Mouse (Mus musculus) neural tube, embryonic 14.5 days (tissue): ENCODE data around the gene Bcl3. TPM values are rescaled to one million over a fixed set of nuclear protein-coding genes. Genes with fewer than 3 reads are reported as not detected.

Source experiments
- ATAC-seq: fragments of 200-750 bp; cut with Nextera tagmentation; 2 replicates; pipeline ENCODE4 v1.8.0; 2017; ENCODE audit warnings: low read depth, mild to moderate bottlenecking, moderate TSS enrichment, moderate library complexity
- H3K27ac ChIP-seq: fragments of 300-500 bp; sonication (generic); 2 replicates; pipeline ENCODE4 v1.5.1; 2014; ENCODE audit warnings: low read depth, mild to moderate bottlenecking, control low read depth, low read length, moderate library complexity, mixed read lengths
- H3K27me3 ChIP-seq: fragments of 300-500 bp; sonication (generic); 2 replicates; pipeline ENCODE4 v1.6.1; 2014; ENCODE audit warnings: low read length; ENCODE audit not compliant: control insufficient read depth, insufficient read depth
- H3K36me3 ChIP-seq: fragments of 300-500 bp; sonication (generic); 2 replicates; pipeline ENCODE4 v1.6.1; 2014; ENCODE audit warnings: low read length, mixed read lengths; ENCODE audit not compliant: control insufficient read depth, insufficient read depth
- H3K4me1 ChIP-seq: fragments of 300-500 bp; sonication (generic); 2 replicates; pipeline ENCODE4 v1.6.1; 2014; ENCODE audit warnings: low read length; ENCODE audit not compliant: control insufficient read depth, insufficient read depth
- H3K4me2 ChIP-seq: fragments of 300-500 bp; sonication (generic); 2 replicates; pipeline ENCODE4 v1.6.1; 2014; ENCODE audit warnings: mild to moderate bottlenecking, low read depth, low read length, control low read depth
- H3K4me3 ChIP-seq: fragments of 300-500 bp; sonication (generic); 2 replicates; pipeline ENCODE4 v1.5.1; 2014; ENCODE audit warnings: low read depth, low read length, control low read depth, mixed read lengths
- H3K9ac ChIP-seq: fragments of 300-500 bp; sonication (generic); replicated peaks from 2 replicates; pipeline ENCODE4 v1.6.1; 2014; ENCODE audit warnings: low read depth, mild to moderate bottlenecking, control low read depth, low read length, mixed read lengths
- H3K9me3 ChIP-seq: fragments of 300-500 bp; sonication (generic); 2 replicates; pipeline ENCODE4 v1.6.1; 2016; ENCODE audit warnings: low read length; ENCODE audit not compliant: control insufficient read depth
- WGBS: fragments of 180-500 bp; shearing (Covaris S2); extraction: QIAGEN DNeasy Blood & Tissue Kit; methylation state at CpG from one replicate; pipeline ENCODE4 v1.1.7; 2014; 5-methylcytosine and 5-hydroxymethylcytosine counted together
- polyA plus RNA-seq: library from polyadenylated mRNA; unstranded; fragments of >200 nt; fragmentation: Nextera tagmentation; extraction: Ambion mirVana; gene quantifications from 2 replicates; pipeline ENCODE4 v1.2.1, GENCODE M21; 2014

Bcl3 gene
- polyA plus RNA-seq, 1 experiment from 2014 or later: 0.24 TPM

DNA sequence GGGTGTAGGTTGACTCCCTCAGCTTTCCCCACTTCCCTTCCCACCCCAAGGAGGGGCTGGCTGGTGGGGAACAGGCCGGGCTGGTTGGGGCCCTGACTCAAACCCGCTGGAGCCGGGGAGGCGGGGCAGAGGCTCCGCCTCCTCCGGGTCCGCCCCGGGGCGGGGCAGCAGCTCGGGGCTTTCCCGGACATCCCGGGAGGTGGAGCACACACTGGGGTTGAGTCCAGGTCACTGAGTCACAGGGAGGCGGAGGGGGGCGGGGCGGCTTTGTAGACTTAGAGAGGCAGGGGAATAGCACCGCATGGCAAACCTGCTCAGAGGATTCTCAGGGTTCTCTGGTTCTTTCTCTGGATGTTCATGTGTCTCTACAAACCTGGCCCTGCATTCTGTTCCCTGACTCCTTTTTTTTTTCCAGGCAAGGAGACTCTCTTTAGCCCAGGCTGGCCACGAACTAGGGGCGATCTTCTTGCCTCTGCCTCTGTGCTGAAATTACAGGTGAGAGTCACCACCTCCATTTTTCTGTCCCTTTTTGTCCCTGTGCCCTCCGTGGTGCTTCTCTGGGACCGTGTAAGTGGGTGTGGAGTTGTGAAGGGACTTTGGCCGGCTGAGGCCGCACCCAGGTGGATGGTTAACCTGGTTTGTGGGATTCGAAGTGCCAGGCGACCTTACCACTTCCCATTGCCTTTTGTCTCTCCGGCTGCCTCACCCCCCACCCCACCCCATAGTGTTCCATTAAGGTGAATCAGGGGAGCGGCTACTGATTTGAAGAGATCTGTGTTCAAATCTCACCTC is 1.8 kb upstream of the Bcl3 start:
- no peak overlapping the region for H3K9ac ChIP-seq
- ATAC-seq: peak; percentile 28; the same call in 1 of the 2 replicates
- no peak overlapping the region for H3K27ac ChIP-seq
- no peak overlapping the region for H3K4me3 ChIP-seq
- H3K27me3 ChIP-seq: peaks cover 17% of the 10 kb centered on the region
- no peaks in the 10 kb centered on the region for H3K9me3 ChIP-seq
- no peak overlapping the region for H3K4me2 ChIP-seq
- no peaks in the 10 kb centered on the region for H3K36me3 ChIP-seq
- 24% methylated on average over 25 of the region's 26 CpGs for WGBS
- peaks cover 3% of the 10 kb centered on the region; the same call in 1 of the 2 replicates for H3K4me1 ChIP-seq

DNA sequence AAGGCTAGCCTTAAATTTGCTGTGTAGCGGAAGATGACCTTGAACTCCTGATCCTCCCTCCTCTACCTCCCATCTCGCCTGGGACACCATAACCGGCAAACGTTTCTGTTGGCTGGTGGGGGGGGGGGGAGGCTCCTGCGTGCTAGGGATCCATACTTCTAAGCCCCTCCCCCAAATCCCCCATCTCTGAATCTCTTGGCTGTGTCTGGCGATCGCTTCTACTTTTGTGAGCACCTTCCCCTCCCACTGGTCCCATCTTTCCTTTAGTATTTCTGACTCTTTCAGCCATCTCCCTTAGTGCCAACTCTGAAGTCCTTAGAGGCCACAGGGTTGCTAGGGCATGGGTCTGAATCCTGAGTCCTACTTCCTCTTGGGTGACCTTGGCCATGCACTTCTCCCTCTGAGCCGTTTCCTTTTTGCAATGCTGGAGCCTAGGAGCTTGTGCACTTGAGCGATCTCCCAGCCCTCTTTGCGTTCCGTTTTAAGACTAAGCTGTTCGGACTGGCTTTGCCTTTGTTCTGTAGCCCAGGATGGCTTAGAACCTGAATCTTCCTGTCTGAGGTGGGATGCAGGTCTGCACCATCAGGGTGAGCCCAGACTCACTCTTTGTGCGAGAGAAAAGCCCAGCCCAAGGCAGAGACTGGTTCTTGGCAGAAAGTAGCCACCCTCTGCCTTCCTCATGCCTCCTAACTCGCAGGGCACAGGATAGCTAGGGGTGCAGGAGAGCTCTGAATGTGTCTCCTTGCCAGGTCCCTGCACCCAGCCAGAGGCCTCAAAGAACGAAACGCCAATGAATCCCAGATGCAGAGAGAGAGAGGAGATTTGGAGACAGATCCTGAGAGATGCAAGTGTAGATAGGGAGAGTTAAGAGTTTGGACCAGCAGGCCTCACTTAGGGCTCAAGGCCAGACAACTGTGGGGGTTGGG is 949 bp upstream of the Bcl3 start:
- no peak overlapping the region for H3K9ac ChIP-seq
- H3K27me3 ChIP-seq: peaks cover 17% of the 10 kb centered on the region
- 25% methylated on average over 16 of the region's 16 CpGs for WGBS
- H3K4me3 ChIP-seq: no peak overlapping the region
- ATAC-seq: no peak
- no peak overlapping the region for H3K27ac ChIP-seq
- no peaks in the 10 kb centered on the region for H3K36me3 ChIP-seq
- no peak overlapping the region for H3K4me2 ChIP-seq
- no peaks in the 10 kb centered on the region for H3K9me3 ChIP-seq
- peaks cover 3% of the 10 kb centered on the region; the same call in 1 of the 2 replicates for H3K4me1 ChIP-seq

DNA sequence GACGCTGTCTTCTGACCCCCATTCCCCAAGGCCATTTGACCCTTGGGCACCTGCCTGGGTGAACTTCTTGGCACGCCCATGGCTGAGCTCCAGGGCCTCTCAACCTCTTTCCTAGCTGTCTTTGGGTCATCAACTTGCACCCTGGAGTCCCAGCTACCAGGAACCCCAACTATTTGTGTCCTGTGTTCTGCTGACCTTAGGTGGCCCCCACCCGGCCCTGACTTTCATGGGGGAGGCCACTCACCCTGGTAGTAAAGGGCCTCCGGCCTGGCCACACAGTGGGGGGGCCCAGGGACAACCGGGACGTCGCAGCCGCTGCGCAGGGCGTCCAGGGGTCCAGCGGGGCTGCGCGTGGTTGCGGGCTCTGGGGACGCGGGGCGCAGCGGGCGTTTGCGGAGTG is 377 bp downstream of the Bcl3 start:
- H3K9me3 ChIP-seq: no peaks in the 10 kb centered on the region
- WGBS: 6% methylated on average over 20 of the region's 20 CpGs
- H3K4me1 ChIP-seq: peaks cover 7% of the 10 kb centered on the region
- H3K4me2 ChIP-seq: peak overlapping the region; percentile 39
- no peak overlapping the region for H3K27ac ChIP-seq
- peak overlapping the region; percentile 41; the same call in 1 of the 2 replicates for H3K9ac ChIP-seq
- peaks cover 19% of the 10 kb centered on the region for H3K27me3 ChIP-seq
- ATAC-seq: no peak
- H3K4me3 ChIP-seq: peak overlapping the region; percentile 21
- H3K36me3 ChIP-seq: no peaks in the 10 kb centered on the region

DNA sequence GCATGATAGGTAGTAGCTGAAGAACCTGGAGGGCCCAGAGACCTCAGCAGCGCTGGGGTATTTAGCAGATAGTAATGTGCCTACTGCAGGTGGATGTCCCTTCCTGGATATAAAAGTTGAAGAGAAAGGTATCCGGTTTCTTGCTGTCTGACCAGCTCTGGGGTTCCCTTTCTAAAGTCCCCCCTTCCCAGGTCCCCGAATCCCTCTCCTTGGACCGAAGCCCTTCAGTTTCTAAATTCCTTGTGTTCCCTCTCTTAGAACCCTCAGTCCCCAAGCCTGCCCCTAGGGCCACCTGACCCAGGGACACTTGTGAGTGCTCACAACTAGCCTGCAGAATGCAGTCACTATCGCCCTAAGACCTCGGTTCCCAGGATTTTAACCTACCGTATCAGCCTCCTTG is 937 bp downstream of the Bcl3 start:
- H3K27me3 ChIP-seq: peaks cover 24% of the 10 kb centered on the region

DNA sequence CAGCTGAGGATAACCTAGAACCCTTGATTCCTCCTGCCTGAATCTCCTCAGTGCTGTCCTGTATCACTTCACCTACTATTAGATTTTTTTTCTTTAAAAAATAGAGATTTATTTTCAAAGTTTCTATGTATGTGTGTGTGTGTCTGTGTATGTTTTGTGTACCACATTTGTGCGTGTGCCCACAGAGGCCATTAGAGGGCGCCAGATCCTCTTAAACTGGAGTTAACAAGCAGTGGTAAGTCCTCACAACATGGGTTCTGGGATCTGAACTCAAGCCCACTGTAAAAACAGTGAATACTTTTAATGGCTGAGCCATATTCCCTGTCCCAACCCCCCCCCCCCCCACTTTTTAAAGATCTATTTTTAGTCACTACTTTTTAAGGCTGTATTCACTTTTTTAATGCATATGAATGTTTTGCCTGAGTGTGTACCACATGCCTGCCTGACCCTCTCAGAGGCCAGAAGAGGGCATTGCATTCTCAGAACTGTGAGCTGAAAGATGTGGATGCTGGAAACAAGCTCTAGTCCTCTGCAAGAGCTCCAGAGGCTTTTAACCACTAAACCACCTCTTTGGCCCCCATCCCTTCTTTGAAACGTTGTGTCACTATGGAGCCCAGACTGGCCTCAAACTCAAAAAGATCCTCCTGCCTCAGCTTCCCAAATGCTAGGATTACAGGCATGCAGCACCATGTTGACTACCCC is 2.1 kb downstream of the Bcl3 start:
- H3K27me3 ChIP-seq: peaks cover 27% of the 10 kb centered on the region
- 68% methylated on average over 3 of the region's 3 CpGs for WGBS
- H3K36me3 ChIP-seq: no peaks in the 10 kb centered on the region

More for the DNA sequence above, 937 bp downstream of the Bcl3 start:
- peaks cover 9% of the 10 kb centered on the region for H3K4me1 ChIP-seq
- H3K36me3 ChIP-seq: no peaks in the 10 kb centered on the region
- 64% methylated on average over 7 of the region's 7 CpGs for WGBS
- H3K4me2 ChIP-seq: no peak overlapping the region
- no peak overlapping the region for H3K4me3 ChIP-seq
- H3K27ac ChIP-seq: no peak overlapping the region
- H3K9ac ChIP-seq: no peak overlapping the region
- no peaks in the 10 kb centered on the region for H3K9me3 ChIP-seq
- no peak for ATAC-seq

DNA sequence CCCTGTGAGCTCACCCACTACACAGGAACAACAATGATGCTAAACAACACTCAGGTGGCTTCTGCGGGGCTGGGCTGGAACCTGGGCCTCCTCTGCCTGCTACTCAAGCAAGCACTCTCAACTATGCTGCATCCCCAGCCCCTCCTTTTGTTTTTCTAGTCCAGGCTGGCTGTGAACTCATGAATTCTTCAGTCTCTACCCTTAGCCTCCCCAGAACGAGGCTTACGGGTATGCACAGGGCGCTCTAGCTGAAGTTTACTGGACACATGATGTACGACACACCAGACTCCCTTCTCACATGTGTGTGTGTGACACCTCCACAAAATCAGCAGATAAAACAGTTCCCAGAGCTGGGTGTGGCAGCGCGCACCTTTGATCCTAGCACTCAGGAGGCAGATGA is 3.7 kb downstream of the Bcl3 start:
- Histone ChIP-seq H3K4me1 (peaks cover 14% of the 10 kb centered on the region), H3K4me3 (no peak overlapping the region), H3K27ac (no peak overlapping the region), H3K9ac (no peak overlapping the region), H3K4me2 (no peak overlapping the region), H3K9me3 (no peaks in the 10 kb centered on the region), H3K36me3 (no peaks in the 10 kb centered on the region), H3K27me3 (peaks cover 23% of the 10 kb centered on the region)
- WGBS: 85% methylated on average over 7 of the region's 7 CpGs
- no peak for ATAC-seq

More for the DNA sequence above, 2.1 kb downstream of the Bcl3 start:
- no peak overlapping the region for H3K27ac ChIP-seq
- no peak for ATAC-seq
- H3K9me3 ChIP-seq: no peaks in the 10 kb centered on the region
- H3K9ac ChIP-seq: no peak overlapping the region
- no peak overlapping the region for H3K4me2 ChIP-seq
- H3K4me3 ChIP-seq: no peak overlapping the region
- peaks cover 14% of the 10 kb centered on the region for H3K4me1 ChIP-seq

DNA sequence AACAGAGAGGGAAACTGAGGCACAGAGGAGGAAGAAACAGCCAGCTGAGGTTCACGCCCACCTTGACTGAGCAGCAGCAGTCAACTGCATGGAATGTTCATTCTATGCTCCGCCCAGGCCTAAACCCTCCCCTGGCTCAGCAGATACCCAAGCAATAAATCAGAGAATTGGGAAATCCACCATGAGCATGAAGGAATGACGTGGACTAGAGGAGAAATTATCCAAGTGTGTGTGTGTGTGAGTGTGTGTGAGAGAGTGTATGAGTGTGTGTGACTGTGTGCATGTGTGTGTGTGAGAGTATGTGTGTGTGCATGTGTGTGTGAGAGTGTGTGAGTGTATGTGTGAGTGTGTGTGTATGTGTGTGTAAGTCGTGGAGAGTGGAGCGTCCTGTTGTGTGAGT is 4.1 kb downstream of the Bcl3 start:
- Histone ChIP-seq H3K9me3 (no peaks in the 10 kb centered on the region), H3K4me3 (no peak overlapping the region), H3K27ac (no peak overlapping the region), H3K27me3 (peaks cover 23% of the 10 kb centered on the region), H3K4me2 (no peak overlapping the region), H3K9ac (no peak overlapping the region), H3K36me3 (no peaks in the 10 kb centered on the region), H3K4me1 (peaks cover 14% of the 10 kb centered on the region)
- WGBS: 74% methylated on average over 5 of the region's 5 CpGs
- no peak for ATAC-seq

DNA sequence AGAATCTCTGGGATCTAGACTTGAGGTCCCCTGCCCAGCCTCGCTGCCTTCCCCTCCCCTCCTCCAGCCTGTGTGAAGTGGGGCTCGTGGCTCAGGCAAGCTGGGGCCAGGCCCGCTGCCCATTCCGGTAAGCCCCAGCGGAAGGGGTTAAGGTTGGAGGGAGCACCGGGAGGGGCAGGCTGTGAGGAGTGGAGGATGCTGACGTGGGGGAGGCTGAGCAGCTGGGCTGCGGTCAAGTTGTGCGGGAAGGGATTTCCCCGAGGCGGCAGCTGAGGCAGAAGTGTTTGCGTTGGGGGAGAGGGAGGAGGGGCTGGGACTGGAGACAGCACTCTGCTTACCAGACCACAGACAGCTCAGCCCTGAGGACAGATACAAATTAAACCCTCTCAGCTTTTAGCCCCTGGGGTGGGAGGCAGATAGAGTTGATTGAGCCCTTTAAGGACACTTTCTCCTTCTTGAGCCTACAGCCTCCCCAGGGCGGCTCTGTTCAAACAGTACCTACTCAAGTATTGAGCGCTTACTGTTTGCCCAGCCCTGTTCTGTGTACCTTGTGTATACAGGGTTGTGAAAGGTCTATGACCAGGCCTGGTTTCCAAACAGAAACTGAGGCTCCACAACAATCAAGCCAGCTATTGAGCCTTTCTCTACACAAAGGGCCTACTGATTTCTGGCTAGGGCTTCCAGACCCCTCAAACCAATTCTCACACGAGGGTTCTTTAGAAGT is 5.0 kb downstream of the Bcl3 start:
- peak; percentile 42; the same call in 1 of the 2 replicates for ATAC-seq
- peak overlapping the region; percentile 13; the same call in 1 of the 2 replicates for H3K4me3 ChIP-seq
- no peak overlapping the region for H3K9ac ChIP-seq
- peak overlapping the region; percentile 65 for H3K4me2 ChIP-seq
- H3K9me3 ChIP-seq: no peaks in the 10 kb centered on the region
- H3K27me3 ChIP-seq: peaks cover 19% of the 10 kb centered on the region
- 6% methylated on average over 15 of the region's 15 CpGs for WGBS
- H3K36me3 ChIP-seq: no peaks in the 10 kb centered on the region
- peaks cover 14% of the 10 kb centered on the region for H3K4me1 ChIP-seq
- no peak overlapping the region for H3K27ac ChIP-seq
